Mouse (Mus musculus): ENCODE measurements around the gene Gata5. TPM values are rescaled to one million over a fixed set of nuclear protein-coding genes. Genes with fewer than 3 reads are reported as not detected.

Gata5 gene
- polyA plus RNA-seq (2015; fragmentation: Nextera tagmentation; extraction: Ambion mirVana) = not detected in 2 replicates

GRCm38 (mm10) chr2:180334551-180334986 lies at the start of gene Gata5:
TSS of gene Gata5 (minus strand) at chr2:180334699.
- DNase-seq (ENCODE audit: low spot score) = no peak

- DNase-seq (ENCODE audit: low spot score) = no peak
Observed at GRCm38 (mm10) chr2:180376730-180377129, 42.2 kb upstream of the Gata5 start.

DNA sequence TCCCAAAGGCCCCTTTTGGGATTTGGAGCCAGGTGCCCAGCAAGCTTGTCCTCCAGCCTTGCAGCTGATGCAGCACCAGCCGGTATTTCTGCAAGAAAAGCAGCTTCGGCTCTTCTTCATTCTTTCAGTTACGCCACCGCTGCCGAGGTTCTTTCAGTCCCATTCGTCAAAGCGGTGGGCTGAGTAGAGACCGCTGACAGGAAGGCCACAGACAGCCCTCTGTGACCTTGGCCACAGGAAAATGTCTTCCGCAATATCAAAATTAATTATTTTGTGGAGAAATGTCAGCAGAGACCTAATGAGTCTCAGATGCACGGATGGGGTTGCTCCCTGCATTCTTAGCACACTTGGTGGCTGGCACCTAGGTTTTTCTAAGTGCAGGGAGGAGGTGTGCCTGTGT lies 38.8 kb upstream of the Gata5 start:
- no peak for DNase-seq (ENCODE audit: low spot score)

- DNase-seq (ENCODE audit: low spot score) = no peak
Observed at GRCm38 (mm10) chr2:180368359-180368758, 33.9 kb upstream of the Gata5 start.

GRCm38 (mm10) chr2:180367350-180367749 lies 32.9 kb upstream of the Gata5 start:
- no peak for DNase-seq (ENCODE audit: low spot score)

- DNase-seq (ENCODE audit: low spot score) = no peak
Observed at GRCm38 (mm10) chr2:180363434-180363720, 28.9 kb upstream of the Gata5 start.

- DNase-seq (ENCODE audit: low spot score) = no peak
Observed at GRCm38 (mm10) chr2:180362585-180363433, 28.3 kb upstream of the Gata5 start.

GRCm38 (mm10) chr2:180359062-180359461 lies 24.6 kb upstream of the Gata5 start:
- DNase-seq (ENCODE audit: low spot score) = no peak

DNA sequence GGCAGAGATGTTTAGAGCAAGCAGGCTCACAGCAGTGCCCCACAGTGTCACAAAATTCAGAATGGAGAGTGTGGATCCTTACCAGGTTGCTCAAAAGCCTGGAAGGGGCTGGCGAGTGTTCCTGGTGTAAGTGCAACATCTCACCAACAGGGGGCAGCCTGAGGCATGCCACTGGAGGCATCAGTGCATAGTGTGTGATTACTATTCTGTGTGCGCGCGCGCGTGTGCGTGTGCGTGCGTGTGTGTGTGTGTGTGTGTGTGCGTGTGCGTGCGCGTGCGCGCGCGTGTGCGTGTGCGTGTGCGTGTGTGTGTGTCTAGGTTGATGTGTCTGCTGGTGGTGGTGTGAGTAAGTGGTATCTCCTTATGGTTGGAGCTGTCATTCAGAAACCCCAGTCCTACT lies 18.8 kb upstream of the Gata5 start:
- DNase-seq (ENCODE audit: low spot score) = peak; percentile 56

- peak; percentile 46 for DNase-seq (ENCODE audit: low spot score)
Observed at GRCm38 (mm10) chr2:180350700-180351099, 16.2 kb upstream of the Gata5 start.

GRCm38 (mm10) chr2:180346820-180347497 lies 12.5 kb upstream of the Gata5 start:
- DNase-seq (ENCODE audit: low spot score) = peak; percentile 77

GRCm38 (mm10) chr2:180343092-180343491 lies 8.6 kb upstream of the Gata5 start:
- DNase-seq (ENCODE audit: low spot score) = no peak

- DNase-seq (ENCODE audit: low spot score) = no peak
Observed at GRCm38 (mm10) chr2:180342189-180342588, 7.7 kb upstream of the Gata5 start.

GRCm38 (mm10) chr2:180341229-180341628 lies 6.7 kb upstream of the Gata5 start:
- no peak for DNase-seq (ENCODE audit: low spot score)

GRCm38 (mm10) chr2:180339886-180340285 lies 5.4 kb upstream of the Gata5 start:
- DNase-seq (ENCODE audit: low spot score) = no peak

DNA sequence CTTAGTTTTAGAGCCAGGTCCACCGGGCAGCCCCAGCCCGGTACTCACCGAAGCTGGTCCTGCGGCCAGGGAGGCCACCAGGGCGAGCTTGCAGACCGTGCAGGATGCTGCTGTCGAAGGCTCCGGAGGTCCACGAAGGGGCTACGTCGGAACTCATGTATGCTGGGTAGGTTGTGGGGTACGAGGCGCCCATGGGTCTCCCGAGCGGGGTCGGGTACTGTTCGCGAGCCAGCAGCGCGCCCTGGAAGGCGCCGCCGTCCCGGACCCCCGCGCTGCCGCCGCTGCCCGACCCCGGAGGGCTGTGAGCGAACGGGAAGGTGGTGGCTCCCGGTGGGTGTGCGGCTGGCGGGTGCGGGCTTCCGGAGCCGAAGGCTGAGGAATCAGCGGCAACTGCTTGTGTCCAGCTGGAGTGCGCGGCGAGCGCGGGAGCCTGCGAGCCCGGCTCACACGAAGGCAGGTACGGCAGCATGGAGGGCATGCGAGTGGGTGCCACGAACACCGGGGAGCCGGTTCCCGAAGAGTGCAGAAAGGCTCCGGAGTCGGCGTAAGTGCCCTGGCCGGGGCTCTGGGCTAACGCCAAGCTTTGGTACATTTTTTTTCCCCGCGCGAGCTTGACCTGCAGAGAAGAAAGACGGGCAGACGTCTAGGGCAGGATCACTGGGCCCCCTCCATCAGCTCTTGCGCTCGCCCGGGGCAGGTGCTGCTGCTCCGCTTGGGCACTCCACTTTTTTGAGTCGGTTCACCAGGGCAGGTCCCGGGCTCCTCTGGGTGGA lies 535 bp downstream of the Gata5 start:
- no peak for DNase-seq (ENCODE audit: low spot score)

GRCm38 (mm10) chr2:180329466-180329865 lies 5.0 kb downstream of the Gata5 start:
- no peak for DNase-seq (ENCODE audit: low spot score)

DNA sequence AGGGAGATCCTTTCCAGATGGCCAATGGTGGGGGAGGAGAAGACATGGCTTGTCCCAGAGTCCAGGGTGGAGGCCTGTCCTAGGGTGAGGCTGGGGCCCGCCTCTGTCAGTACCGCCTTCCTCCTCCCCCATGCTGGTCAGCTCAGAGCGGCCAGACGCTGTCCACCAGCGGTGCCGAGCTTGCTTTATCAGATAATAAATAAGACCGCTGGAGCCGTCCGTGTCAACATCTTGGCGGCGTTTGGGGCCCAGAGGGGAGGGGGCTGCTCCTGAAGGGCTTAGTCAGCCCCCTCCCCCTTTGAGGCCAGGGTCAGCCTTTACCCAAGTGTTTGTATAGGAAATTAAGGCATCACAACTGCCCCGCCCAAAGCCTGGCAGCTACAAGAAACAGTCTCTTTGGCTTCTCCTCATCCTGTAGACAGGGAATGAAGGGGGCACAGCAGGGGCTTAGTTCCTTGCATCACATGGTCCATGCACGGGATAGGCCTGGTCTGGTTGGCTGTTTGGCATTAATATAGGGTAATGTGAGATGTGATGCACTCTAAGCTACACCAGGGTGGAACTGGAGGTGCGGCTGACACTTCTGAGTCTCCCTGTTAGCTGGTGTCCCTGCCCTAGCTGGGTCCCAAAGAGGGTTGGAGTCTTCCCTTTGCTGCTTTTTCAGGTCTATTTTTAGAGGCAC lies 11.7 kb downstream of the Gata5 start:
- no peak for DNase-seq (ENCODE audit: low spot score)

GRCm38 (mm10) chr2:180320216-180320615 lies 14.3 kb downstream of the Gata5 start:
- no peak for DNase-seq (ENCODE audit: low spot score)

- DNase-seq (ENCODE audit: low spot score) = no peak
Observed at GRCm38 (mm10) chr2:180317591-180317990, 16.9 kb downstream of the Gata5 start.

- no peak for DNase-seq (ENCODE audit: low spot score)
Observed at GRCm38 (mm10) chr2:180314292-180314691, 20.2 kb downstream of the Gata5 start.

Measured in thymus, postnatal 0 days (tissue).